Mouse (Mus musculus): Measurements from ENCODE around the gene Cnot2. TPM values are rescaled to one million over a fixed set of nuclear protein-coding genes. Genes with fewer than 3 reads are reported as not detected.

The Cnot2 gene
- polyA plus RNA-seq, 1 experiment from 2014 or later, result 28.1 TPM

DNA sequence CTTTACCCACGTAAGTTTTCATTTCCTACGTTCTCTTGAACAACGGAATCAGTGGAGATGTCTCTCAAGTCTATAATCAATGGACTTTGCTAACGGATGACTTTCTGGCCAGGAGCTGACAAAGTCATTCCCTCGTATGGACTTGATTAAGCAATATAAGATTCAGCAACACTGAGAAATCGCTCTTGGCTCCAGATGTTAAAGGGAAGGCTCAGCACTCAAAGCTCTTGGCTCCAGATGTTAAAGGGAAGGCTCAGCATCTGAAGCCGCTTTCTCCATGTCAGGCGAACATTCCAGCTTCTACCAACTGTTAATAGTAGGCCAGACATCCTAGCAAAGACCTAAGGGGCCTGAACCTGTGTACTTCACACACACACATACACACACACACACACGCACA, 134.1 kb downstream of the Cnot2 start:
- H3K27me3 ChIP-seq (replicated peaks; ENCODE audit: control insufficient read depth, insufficient read depth, low read length), result no peaks in the 10 kb centered on the region
- no peak overlapping the region for H3K4me2 ChIP-seq (replicated peaks; ENCODE audit: low read depth)
- no peak for TF ChIP-seq CTCF (IDR thresholded peaks at IDR 0.05; ENCODE audit: low read depth)
- H3K27ac ChIP-seq (ENCODE audit: low read depth, low read length), result no peak overlapping the region
- H3K4me1 ChIP-seq (replicated peaks; ENCODE audit: control insufficient read depth, insufficient read depth, low read length), result no peaks in the 10 kb centered on the region
- WGBS, result 85% methylated on average over 9 of the region's 9 CpGs
- ATAC-seq, result no peak
- no peak overlapping the region for H3K4me3 ChIP-seq (ENCODE audit: low read depth, low read length)
- no peak overlapping the region for H3K9ac ChIP-seq (ENCODE audit: low read depth, low read length)
- H3K9me3 ChIP-seq (ENCODE audit: control insufficient read depth), result no peaks in the 10 kb centered on the region
- no peaks in the 10 kb centered on the region for H3K36me3 ChIP-seq (ENCODE audit: control insufficient read depth, insufficient read depth)

- Histone ChIP-seq H3K27me3 (replicated peaks; ENCODE audit: control insufficient read depth, insufficient read depth, low read length) (no peaks in the 10 kb centered on the region), H3K27ac (ENCODE audit: low read depth, low read length) (no peak overlapping the region), H3K9ac (ENCODE audit: low read depth, low read length) (no peak overlapping the region), H3K4me3 (ENCODE audit: low read depth, low read length) (no peak overlapping the region), H3K9me3 (ENCODE audit: control insufficient read depth) (no peaks in the 10 kb centered on the region), H3K4me1 (replicated peaks; ENCODE audit: control insufficient read depth, insufficient read depth, low read length) (no peaks in the 10 kb centered on the region), H3K36me3 (ENCODE audit: control insufficient read depth, insufficient read depth) (no peaks in the 10 kb centered on the region), H3K4me2 (replicated peaks; ENCODE audit: low read depth) (no peak overlapping the region)
- no peak for TF ChIP-seq CTCF (IDR thresholded peaks at IDR 0.05; ENCODE audit: low read depth)
- WGBS, result 84% methylated on average over 12 of the region's 12 CpGs
- no peak for ATAC-seq
Measured at GRCm38 (mm10) chr10:116446040-116446439, 135.3 kb downstream of the Cnot2 start.

DNA sequence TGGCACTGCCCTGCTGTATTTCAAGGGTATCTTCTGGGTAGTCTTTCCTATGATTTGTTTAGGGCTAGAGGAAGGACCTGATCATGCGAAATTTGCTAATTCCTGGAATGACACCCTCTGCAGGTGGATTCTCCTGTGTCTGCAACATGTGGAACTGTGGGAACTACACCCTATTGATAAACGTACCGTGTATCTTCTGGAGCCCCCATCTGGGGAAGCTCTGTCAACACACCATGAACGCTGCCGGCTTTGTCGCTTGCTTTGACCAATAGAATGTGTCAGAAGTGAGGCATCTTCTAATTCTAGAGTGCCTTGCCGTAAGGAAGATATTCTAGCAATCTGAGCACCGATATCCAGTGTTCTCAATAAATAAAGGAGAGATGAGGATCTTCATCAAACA, 136.5 kb downstream of the Cnot2 start:
- WGBS, result 91% methylated on average over 8 of the region's 8 CpGs
- Histone ChIP-seq H3K4me3 (ENCODE audit: low read depth, low read length) (no peak overlapping the region), H3K27me3 (replicated peaks; ENCODE audit: control insufficient read depth, insufficient read depth, low read length) (no peaks in the 10 kb centered on the region), H3K9ac (ENCODE audit: low read depth, low read length) (no peak overlapping the region), H3K36me3 (ENCODE audit: control insufficient read depth, insufficient read depth) (no peaks in the 10 kb centered on the region), H3K9me3 (ENCODE audit: control insufficient read depth) (no peaks in the 10 kb centered on the region), H3K4me1 (replicated peaks; ENCODE audit: control insufficient read depth, insufficient read depth, low read length) (no peaks in the 10 kb centered on the region), H3K4me2 (replicated peaks; ENCODE audit: low read depth) (no peak overlapping the region), H3K27ac (ENCODE audit: low read depth, low read length) (no peak overlapping the region)
- TF ChIP-seq CTCF (IDR thresholded peaks at IDR 0.05; ENCODE audit: low read depth), result no peak
- no peak for ATAC-seq

- Histone ChIP-seq H3K36me3 (ENCODE audit: control insufficient read depth, insufficient read depth) (no peaks in the 10 kb centered on the region), H3K4me2 (replicated peaks; ENCODE audit: low read depth) (no peak overlapping the region), H3K9ac (ENCODE audit: low read depth, low read length) (no peak overlapping the region), H3K9me3 (ENCODE audit: control insufficient read depth) (no peaks in the 10 kb centered on the region), H3K4me3 (ENCODE audit: low read depth, low read length) (no peak overlapping the region), H3K27ac (ENCODE audit: low read depth, low read length) (no peak overlapping the region), H3K27me3 (replicated peaks; ENCODE audit: control insufficient read depth, insufficient read depth, low read length) (no peaks in the 10 kb centered on the region), H3K4me1 (replicated peaks; ENCODE audit: control insufficient read depth, insufficient read depth, low read length) (no peaks in the 10 kb centered on the region)
- WGBS, result 92% methylated on average over 10 of the region's 10 CpGs
- TF ChIP-seq CTCF (IDR thresholded peaks at IDR 0.05; ENCODE audit: low read depth), result 0 out of 2 replicates have a peak, but pooled peaks have one; percentile 3
- ATAC-seq, result no peak
Measured at GRCm38 (mm10) chr10:116444371-116444770, 136.9 kb downstream of the Cnot2 start.

DNA sequence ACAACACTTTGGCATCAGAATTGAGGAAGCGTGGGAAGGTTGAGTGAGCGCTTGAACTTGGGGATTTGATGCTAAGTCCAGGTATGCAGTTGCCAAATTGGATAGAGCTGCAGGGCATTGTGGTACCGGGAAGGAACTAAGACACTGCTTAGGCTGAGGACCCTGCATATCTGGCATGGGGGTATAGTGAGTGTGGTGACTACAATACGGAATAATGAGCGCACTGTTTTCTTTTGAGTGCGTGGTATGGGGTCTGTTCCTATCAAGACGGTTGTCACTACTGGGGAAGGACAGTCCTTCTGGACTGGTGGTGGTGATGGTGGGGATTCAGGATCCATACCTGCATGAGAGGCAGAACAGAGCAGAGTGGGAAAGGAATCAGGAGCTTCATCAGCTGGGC, 140.4 kb downstream of the Cnot2 start:
- no peak overlapping the region for H3K27ac ChIP-seq (ENCODE audit: low read depth, low read length)
- WGBS, result 96% methylated on average over 7 of the region's 7 CpGs
- no peak overlapping the region for H3K9ac ChIP-seq (ENCODE audit: low read depth, low read length)
- no peak for TF ChIP-seq CTCF (IDR thresholded peaks at IDR 0.05; ENCODE audit: low read depth)
- no peaks in the 10 kb centered on the region for H3K4me1 ChIP-seq (replicated peaks; ENCODE audit: control insufficient read depth, insufficient read depth, low read length)
- H3K9me3 ChIP-seq (ENCODE audit: control insufficient read depth), result no peaks in the 10 kb centered on the region; the same call in 1 of the 2 replicates
- no peaks in the 10 kb centered on the region for H3K36me3 ChIP-seq (ENCODE audit: control insufficient read depth, insufficient read depth)
- H3K27me3 ChIP-seq (replicated peaks; ENCODE audit: control insufficient read depth, insufficient read depth, low read length), result no peaks in the 10 kb centered on the region
- H3K4me3 ChIP-seq (ENCODE audit: low read depth, low read length), result no peak overlapping the region
- no peak for ATAC-seq
- H3K4me2 ChIP-seq (replicated peaks; ENCODE audit: low read depth), result no peak overlapping the region

GRCm38 (mm10) chr10:116440088-116440487, 141.2 kb downstream of the Cnot2 start:
- H3K9ac ChIP-seq (ENCODE audit: low read depth, low read length), result no peak overlapping the region
- ATAC-seq, result no peak
- no peaks in the 10 kb centered on the region for H3K36me3 ChIP-seq (ENCODE audit: control insufficient read depth, insufficient read depth)
- TF ChIP-seq CTCF (IDR thresholded peaks at IDR 0.05; ENCODE audit: low read depth), result no peak
- WGBS, result 85% methylated on average over 10 of the region's 10 CpGs
- no peaks in the 10 kb centered on the region for H3K4me1 ChIP-seq (replicated peaks; ENCODE audit: control insufficient read depth, insufficient read depth, low read length)
- no peak overlapping the region for H3K4me2 ChIP-seq (replicated peaks; ENCODE audit: low read depth)
- no peaks in the 10 kb centered on the region for H3K27me3 ChIP-seq (replicated peaks; ENCODE audit: control insufficient read depth, insufficient read depth, low read length)
- H3K4me3 ChIP-seq (ENCODE audit: low read depth, low read length), result no peak overlapping the region
- no peaks in the 10 kb centered on the region; the same call in 1 of the 2 replicates for H3K9me3 ChIP-seq (ENCODE audit: control insufficient read depth)
- H3K27ac ChIP-seq (ENCODE audit: low read depth, low read length), result no peak overlapping the region

GRCm38 (mm10) chr10:116435455-116435854, 145.9 kb downstream of the Cnot2 start:
- Histone ChIP-seq H3K4me2 (replicated peaks; ENCODE audit: low read depth) (no peak overlapping the region), H3K4me1 (replicated peaks; ENCODE audit: control insufficient read depth, insufficient read depth, low read length) (no peaks in the 10 kb centered on the region), H3K27ac (ENCODE audit: low read depth, low read length) (no peak overlapping the region), H3K36me3 (ENCODE audit: control insufficient read depth, insufficient read depth) (no peaks in the 10 kb centered on the region), H3K27me3 (replicated peaks; ENCODE audit: control insufficient read depth, insufficient read depth, low read length) (no peaks in the 10 kb centered on the region), H3K9me3 (ENCODE audit: control insufficient read depth) (no peaks in the 10 kb centered on the region; the same call in 1 of the 2 replicates), H3K9ac (ENCODE audit: low read depth, low read length) (no peak overlapping the region), H3K4me3 (ENCODE audit: low read depth, low read length) (no peak overlapping the region)
- no peak for TF ChIP-seq CTCF (IDR thresholded peaks at IDR 0.05; ENCODE audit: low read depth)
- ATAC-seq, result no peak
- WGBS, result 75% methylated on average over 12 of the region's 12 CpGs

Small RNA genes lying within 50 kb of the gene (microRNA-seq; reads per million reads assigned to microRNA genes)
- gene Gm25190, result not detected

Other genes with a start within 250 kb of the Cnot2 start
- 1.6 and 1.7 TPM in 2 replicates for gene Kcnmb4, start 107.6 kb downstream of the Cnot2 start, polyA plus RNA-seq (2015; fragmentation: Nextera tagmentation; extraction: Ambion mirVana)